Mouse (Mus musculus) neutrophil, adult 5-6 weeks (primary cell): ENCODE measurements around the gene Gpc6. TPM values are rescaled to one million over a fixed set of nuclear protein-coding genes. Genes with fewer than 3 reads are reported as not detected.
A peak's percentile ranks its signal among the peaks of the same experiment; 100 is the strongest.

Source experiments
- ATAC-seq: fragments of 151-379, 151-347 bp; 2 replicates; pipeline ENCODE4 v1.8.0; 2017; ENCODE audit warnings: mild to moderate bottlenecking, moderate TSS enrichment; ENCODE audit not compliant: insufficient number of reproducible peaks, poor library complexity, low FRiP score, severe bottlenecking; ENCODE audit errors: extremely low read depth
- total RNA-seq: library from RNA; stranded (forward); fragments of 200-1000 nt; gene quantifications from 2 replicates; pipeline ENCODE4 v1.2.3, GENCODE M21; 2017

The Gpc6 gene
- total RNA-seq, 1 experiment from 2014 or later: 0.12 TPM

- no peak for ATAC-seq
Observed at GRCm38 (mm10) chr14:117962453-117962852, 1037.3 kb downstream of the Gpc6 start.

- no peak for ATAC-seq
Observed at GRCm38 (mm10) chr14:117972576-117972975, 1047.5 kb downstream of the Gpc6 start.

- ATAC-seq: no peak
Observed at GRCm38 (mm10) chr14:117981532-117981931, 1056.4 kb downstream of the Gpc6 start.

GRCm38 (mm10) chr14:117988444-117988843 lies 1063.3 kb downstream of the Gpc6 start:
- no peak for ATAC-seq

- ATAC-seq: no peak
Observed at GRCm38 (mm10) chr14:117990203-117990602, 1065.1 kb downstream of the Gpc6 start.

GRCm38 (mm10) chr14:117992600-117993256 lies 1067.6 kb downstream of the Gpc6 start:
- ATAC-seq: no peak

GRCm38 (mm10) chr14:117993845-117994244 lies 1068.7 kb downstream of the Gpc6 start:
- ATAC-seq: no peak

GRCm38 (mm10) chr14:118004434-118004833 lies 1079.3 kb downstream of the Gpc6 start:
- ATAC-seq: no peak

- peak; percentile 51; the same call in 1 of the 2 replicates for ATAC-seq
Observed at GRCm38 (mm10) chr14:118005697-118006096, 1080.6 kb downstream of the Gpc6 start.

- ATAC-seq: no peak
Observed at GRCm38 (mm10) chr14:118009541-118009940, 1084.4 kb downstream of the Gpc6 start.

- ATAC-seq: no peak
Observed at GRCm38 (mm10) chr14:118013237-118013636, 1088.1 kb downstream of the Gpc6 start.

- no peak for ATAC-seq
Observed at GRCm38 (mm10) chr14:118019314-118019713, 1094.2 kb downstream of the Gpc6 start.

GRCm38 (mm10) chr14:118021867-118022543 lies 1096.9 kb downstream of the Gpc6 start:
- no peak for ATAC-seq
